Mouse (Mus musculus) adrenal gland (tissue): ENCODE results near the gene Dapp1.
"Not testable (repeated sequence)": the region's sequence is repeated elsewhere in the genome, so short reads cannot be mapped to it uniquely, and the experiment has no call there.

Experiments
- intact Hi-C: fragments of 180-260 bp; cut with DNase I; formaldehyde crosslinking; loops from one replicate; pipeline ENCODE4 v1.15.1; 2025

Dapp1 gene

DNA sequence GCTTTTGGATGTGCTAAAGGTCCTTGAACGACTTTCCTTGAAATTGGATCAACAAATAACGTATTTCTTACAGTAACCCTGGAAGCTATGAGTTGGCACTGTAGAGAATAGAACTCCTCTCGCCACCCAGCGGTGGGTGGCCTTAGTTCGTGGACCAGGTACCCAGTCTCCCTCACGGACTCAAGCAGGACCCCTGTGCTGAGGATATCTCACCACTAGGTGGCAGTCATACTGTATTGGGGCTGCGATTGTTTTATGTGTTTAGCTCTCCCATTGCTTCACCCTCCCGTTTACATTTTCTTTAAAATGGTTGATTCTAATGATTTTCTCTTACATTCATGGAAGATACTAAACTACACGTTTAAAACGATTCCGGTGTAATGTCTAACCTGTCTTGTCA lies 9.8 kb upstream of the Dapp1 start:
- intact Hi-C loops, result loop anchor here (2.0 to 5.0 kb wide), 2 partner anchors 154 to 214 kb away; partner anchors contain the start of gene Mttp

DNA sequence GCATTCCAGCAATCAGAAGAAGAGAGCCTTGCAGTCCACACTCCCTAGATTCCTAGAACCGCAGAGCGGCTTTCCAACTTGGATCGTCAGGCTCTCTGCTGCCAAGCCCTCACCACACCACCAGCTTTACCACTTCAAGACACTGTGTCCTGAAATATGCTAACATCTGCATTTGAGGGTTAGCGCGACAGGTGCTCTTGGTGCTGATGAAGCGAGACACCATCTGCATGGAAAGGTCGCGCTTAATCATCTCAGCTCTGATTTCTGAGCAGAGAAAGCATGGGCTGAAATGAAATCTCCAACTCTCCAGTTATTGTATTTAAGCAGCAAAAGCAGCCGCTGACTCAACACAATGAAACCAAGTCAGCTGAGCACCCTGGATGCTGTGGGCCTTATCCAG lies 8.1 kb upstream of the Dapp1 start:
- intact Hi-C loops, result loop anchor here (5.0 to 10.0 kb wide), 2 partner anchors 72 to 125 kb away; partner anchors contain the start of genes Dnajb14, H2afz and Lamtor3

GRCm38 (mm10) chr3:137980435-137981381 lies 637 bp downstream of the Dapp1 start:
- intact Hi-C loops, result loop anchor here (10.0 kb wide), 1 partner anchor 116 kb away; the partner anchor contains the start of genes Dnajb14 and H2afz

DNA sequence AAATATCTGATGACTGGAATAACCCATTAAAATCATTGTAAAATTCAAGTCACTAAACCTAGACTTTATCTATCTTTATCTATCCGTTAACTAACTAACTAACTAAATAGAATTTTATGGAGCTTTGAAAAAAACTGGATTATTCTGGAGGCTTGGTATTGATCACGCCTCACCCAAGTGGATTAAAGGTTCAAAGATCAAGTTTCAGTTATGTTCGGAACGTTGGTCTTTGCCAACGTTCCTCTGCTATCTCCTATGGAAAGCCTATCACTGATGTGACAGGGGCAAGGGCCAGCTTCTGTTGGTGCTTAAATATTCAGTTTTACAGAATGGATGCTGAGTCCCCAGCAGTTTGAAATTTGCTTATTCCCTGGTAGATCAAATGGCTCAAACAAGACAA lies 3.1 kb downstream of the Dapp1 start:
- intact Hi-C loops, result no loop called here

GRCm38 (mm10) chr3:137977629-137978041 lies 3.7 kb downstream of the Dapp1 start:
- intact Hi-C loops, result no loop called here

GRCm38 (mm10) chr3:137976943-137977628 lies 4.3 kb downstream of the Dapp1 start:
- intact Hi-C loops, result no loop called here

DNA sequence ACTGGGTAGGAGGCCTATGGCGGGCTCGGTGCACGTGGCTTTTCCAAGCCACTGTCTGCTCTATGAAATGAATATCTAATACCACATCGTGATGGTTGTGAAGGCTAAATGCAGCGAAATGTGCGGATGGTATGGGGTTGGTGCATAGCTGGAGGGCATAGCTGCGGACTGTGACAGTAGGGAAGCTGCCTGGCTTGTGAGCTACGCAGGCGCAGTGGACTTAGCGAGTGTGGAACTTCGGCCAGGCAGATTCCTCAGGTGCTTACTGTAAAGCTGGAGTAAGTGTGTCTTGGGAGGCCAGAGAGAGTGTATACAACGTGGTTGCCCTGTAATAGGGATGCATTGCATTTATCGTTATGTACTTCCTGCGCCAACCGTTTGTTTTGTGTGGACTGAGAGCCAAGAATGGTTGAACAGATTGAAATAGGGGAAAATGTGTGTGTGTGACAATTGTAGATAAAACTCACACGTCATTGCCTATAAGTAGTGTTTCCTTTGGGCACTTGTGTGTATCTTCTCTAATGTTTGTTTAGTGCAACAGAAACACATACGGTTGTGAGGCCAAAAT lies 5.4 kb downstream of the Dapp1 start:
- intact Hi-C loops, result no loop called here

DNA sequence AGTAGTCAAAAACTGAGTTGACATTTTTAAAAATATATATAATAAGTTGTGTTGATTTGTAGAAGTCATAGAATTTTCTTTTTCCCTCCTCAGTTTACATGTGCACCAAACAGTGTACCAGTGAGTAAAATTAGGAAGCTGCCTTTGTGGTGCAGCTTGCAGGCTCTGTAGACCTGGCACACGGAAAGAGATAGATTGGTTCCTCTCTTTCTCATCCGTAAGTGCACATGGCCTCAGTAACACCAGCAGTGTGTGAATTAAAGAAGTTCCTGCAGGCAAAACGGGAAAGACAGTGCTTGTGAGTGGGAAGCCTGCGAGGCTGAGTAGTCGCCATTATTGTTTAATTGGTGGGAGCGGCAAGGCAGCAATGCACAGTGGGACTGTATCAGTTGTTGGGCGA lies 5.9 kb downstream of the Dapp1 start:
- intact Hi-C loops, result no loop called here

DNA sequence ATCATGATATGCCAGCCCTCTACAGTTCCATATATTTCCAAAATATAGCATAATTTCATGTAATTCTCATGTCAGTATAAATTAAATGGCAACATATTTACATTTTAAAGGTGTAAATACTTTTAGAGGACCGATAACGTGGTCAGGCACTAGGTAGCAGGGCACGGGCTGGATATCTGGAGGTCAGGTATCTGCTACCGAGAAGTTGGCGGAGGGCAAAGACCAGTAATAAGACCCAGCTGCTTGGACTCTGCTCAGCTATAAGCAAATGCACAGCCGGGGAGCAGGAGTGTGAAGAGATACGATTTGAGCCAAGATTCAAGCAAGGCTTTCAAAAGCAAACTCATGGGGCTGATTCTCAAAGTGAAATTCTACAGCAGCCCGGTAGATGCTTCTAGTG lies 7.0 kb downstream of the Dapp1 start:
- intact Hi-C loops, result no loop called here

GRCm38 (mm10) chr3:137972989-137973388 lies 8.4 kb downstream of the Dapp1 start:
- intact Hi-C loops, result no loop called here

- intact Hi-C loops, result no loop called here
These were observed 9.1 kb downstream of the Dapp1 start for GRCm38 (mm10) chr3:137972224-137972623.

- intact Hi-C loops, result no loop called here
These were observed 11.4 kb downstream of the Dapp1 start for GRCm38 (mm10) chr3:137969951-137970350.

DNA sequence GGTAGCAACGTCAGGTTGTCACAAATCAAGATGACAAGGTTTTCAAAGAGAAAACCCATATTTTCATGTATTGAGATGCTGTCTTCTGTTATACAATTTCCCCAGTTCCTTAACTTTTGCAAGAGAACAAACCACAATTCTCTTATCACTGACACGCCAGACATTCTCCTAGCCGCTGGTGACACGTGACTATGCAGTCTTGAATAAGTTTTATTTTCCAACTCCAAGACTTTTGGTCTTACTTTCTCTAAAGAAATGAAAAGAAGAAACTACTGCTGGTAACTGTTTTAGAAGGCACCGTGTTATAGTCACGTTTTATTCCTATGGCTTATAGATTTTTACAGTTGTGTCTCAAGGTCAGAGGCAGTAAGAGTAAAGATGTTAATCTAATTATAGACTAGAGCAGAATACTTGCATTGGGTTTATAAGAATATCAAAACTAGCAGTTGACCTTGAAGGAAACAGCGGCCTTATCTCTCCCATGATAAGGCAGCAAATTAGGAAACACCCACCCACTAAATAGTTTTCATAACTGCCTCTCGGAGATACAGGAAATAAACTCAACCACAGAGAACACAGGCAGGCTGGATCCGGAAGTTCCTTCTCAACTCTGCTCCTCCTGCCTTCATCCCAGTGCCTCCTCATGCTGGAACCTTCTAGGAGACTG lies 12.4 kb downstream of the Dapp1 start:
- intact Hi-C loops, result no loop called here

- intact Hi-C loops, result no loop called here
These were observed 13.1 kb downstream of the Dapp1 start for GRCm38 (mm10) chr3:137968105-137968819.

DNA sequence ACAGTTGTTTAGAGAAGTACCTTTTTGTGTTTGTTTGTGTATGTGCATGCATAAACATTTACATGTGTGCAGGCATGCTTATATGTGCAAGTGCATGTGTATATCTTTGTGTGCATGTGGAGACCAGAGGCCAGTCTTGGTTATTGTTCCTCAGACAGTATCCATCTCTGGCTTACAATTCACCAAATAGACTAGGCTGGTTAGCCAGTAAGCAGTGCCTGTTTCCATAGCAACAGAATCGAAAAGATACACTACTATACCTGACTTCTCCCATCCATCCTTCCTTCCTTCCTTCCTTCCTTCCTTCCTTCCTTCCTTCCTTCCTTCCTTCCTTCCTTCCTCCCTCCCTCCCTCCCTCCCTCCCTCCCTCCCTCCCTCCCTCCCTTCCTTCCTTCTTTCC lies 17.3 kb downstream of the Dapp1 start:
- intact Hi-C loops, result not testable (repeated sequence)

- intact Hi-C loops, result no loop called here
These were observed 17.8 kb downstream of the Dapp1 start for GRCm38 (mm10) chr3:137963508-137963907.

DNA sequence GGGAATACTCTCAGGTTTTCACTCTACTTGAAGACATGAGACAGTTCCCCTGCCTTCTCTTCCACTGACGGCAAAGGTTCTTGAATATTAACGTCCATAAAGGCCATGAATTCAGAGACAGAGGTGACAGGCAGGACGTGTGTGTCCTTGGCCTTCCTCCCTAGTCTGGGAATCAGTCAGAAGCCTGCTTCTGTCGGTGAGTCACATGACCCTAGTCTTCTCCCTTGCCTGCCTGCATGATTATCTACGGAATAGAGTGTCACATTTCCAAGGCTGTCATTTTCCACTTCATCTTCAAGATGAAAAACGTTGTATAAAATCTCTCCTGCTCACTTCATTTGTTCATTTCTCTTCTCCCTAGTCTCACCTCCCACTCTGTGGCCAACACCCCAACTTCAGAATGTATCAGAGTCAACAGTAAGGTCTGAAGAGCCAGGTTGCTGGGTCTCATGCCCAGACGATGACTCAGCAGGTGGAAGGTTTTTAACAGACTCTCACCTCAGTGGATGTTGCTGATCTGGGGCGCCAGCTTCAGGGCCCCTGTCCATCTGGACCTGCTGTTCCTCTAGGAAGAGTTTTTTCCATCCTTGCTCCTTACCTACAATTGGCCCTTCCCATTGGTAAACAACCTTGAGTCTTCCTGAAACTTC lies 19.5 kb downstream of the Dapp1 start:
- intact Hi-C loops, result no loop called here

DNA sequence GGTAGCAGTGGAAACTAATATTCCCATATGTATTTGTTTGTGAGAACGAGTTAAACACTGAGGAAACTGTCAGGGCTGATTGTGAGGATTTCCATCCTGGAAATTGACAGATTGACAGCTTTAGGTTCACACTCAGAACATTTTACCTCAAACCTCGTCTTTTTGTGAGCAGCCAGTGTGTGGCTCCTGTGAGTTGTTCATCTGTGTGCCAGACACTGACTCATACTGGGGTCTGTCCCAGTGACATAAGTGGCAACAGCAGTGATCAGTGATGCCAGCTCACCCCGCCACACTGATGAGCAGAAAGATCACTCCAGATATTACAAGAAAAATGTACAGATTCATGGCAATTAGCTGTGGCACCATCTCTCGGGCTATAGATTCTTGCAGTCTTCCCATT lies 21.9 kb downstream of the Dapp1 start:
- intact Hi-C loops, result no loop called here

- intact Hi-C loops, result no loop called here
These were observed 23.0 kb downstream of the Dapp1 start for GRCm38 (mm10) chr3:137958352-137958751.

DNA sequence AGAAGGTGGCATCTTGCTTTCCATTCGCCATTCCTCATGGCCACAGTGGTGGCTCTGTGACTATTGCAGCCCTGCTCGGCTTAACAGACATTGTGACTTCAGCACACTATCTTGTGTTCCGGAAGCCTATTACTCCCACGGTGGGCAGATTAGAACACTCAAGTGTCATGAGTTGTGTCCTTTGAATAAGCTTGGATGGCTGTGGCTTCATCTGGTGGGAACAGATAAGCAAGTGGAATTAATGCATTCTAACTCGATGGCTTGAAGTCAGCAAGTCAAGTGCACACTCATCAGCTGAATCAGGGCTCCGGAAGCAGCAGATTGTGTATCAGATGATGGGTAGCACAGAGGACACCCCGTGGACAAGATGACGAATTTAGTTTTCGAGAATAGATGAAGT lies 23.5 kb downstream of the Dapp1 start:
- intact Hi-C loops, result no loop called here
